Mouse (Mus musculus) liver, embryonic 12.5 days (tissue): ENCODE data around the gene Sema3g. TPM values are rescaled to one million over a fixed set of nuclear protein-coding genes. Genes with fewer than 3 reads are reported as not detected.

ENCODE experiments used
- ATAC-seq: fragments of 200-750 bp; cut with Nextera tagmentation; 2 replicates; pipeline ENCODE4 v1.8.0; 2017; ENCODE audit warnings: moderate number of reproducible peaks, mild to moderate bottlenecking, moderate library complexity
- H3K27ac ChIP-seq: fragments of 300-500 bp; sonication (generic); 2 replicates; pipeline ENCODE4 v1.5.1; 2016; ENCODE audit warnings: mild to moderate bottlenecking
- H3K27me3 ChIP-seq: fragments of 300-500 bp; sonication (generic); replicated peaks from 2 replicates; pipeline ENCODE4 v1.6.1; 2016; ENCODE audit warnings: mild to moderate bottlenecking, moderate library complexity
- H3K36me3 ChIP-seq: fragments of 300-500 bp; sonication (generic); 2 replicates; pipeline ENCODE4 v1.6.1; 2016; ENCODE audit warnings: mild to moderate bottlenecking, moderate library complexity
- H3K4me1 ChIP-seq: fragments of 300-500 bp; sonication (generic); 2 replicates; pipeline ENCODE4 v1.6.1; 2016
- H3K4me2 ChIP-seq: fragments of 300-500 bp; sonication (generic); 2 replicates; pipeline ENCODE4 v1.6.1; 2016; ENCODE audit warnings: mild to moderate bottlenecking, moderate library complexity
- H3K4me3 ChIP-seq: fragments of 300-500 bp; sonication (generic); 2 replicates; pipeline ENCODE4 v1.5.1; 2016; ENCODE audit warnings: mild to moderate bottlenecking, moderate library complexity
- H3K9ac ChIP-seq: fragments of 300-500 bp; sonication (generic); 2 replicates; pipeline ENCODE4 v1.6.1; 2016; ENCODE audit warnings: mild to moderate bottlenecking, moderate library complexity
- H3K9me3 ChIP-seq: fragments of 300-500 bp; sonication (generic); replicated peaks from 2 replicates; pipeline ENCODE4 v1.6.1; 2016; ENCODE audit warnings: mild to moderate bottlenecking, moderate library complexity
- WGBS: fragments of 180-500 bp; shearing (Covaris S2); methylation state at CpG from one replicate; pipeline ENCODE4 v1.1.7; 2016; ENCODE audit not compliant: insufficient replicate concordance; 5-methylcytosine and 5-hydroxymethylcytosine counted together
- polyA plus RNA-seq: library from polyadenylated mRNA; unstranded; fragments of >200 nt; fragmentation: Nextera tagmentation; extraction: Ambion mirVana; gene quantifications from 2 replicates; pipeline ENCODE4 v1.2.1, GENCODE M21; 2016

The Sema3g gene
- polyA plus RNA-seq, 1 experiment from 2014 or later, result 0.18 TPM

GRCm38 (mm10) chr14:31237101-31237882 is 19.6 kb downstream of the Sema3g start:
- Histone ChIP-seq H3K4me2 (no peak overlapping the region), H3K27ac (no peak overlapping the region), H3K36me3 (no peaks in the 10 kb centered on the region), H3K9me3 (no peaks in the 10 kb centered on the region), H3K27me3 (peaks cover 18% of the 10 kb centered on the region; the same call in 1 of the 2 replicates), H3K9ac (no peak overlapping the region), H3K4me1 (peaks cover 15% of the 10 kb centered on the region; the same call in 1 of the 2 replicates), H3K4me3 (no peak overlapping the region)
- ATAC-seq, result no peak
- 75% methylated on average over 7 of the region's 7 CpGs for WGBS

GRCm38 (mm10) chr14:31240528-31240927 is 22.9 kb downstream of the Sema3g start:
- Histone ChIP-seq H3K27ac (no peak overlapping the region), H3K4me2 (no peak overlapping the region), H3K9me3 (no peaks in the 10 kb centered on the region), H3K27me3 (no peaks in the 10 kb centered on the region), H3K4me1 (no peaks in the 10 kb centered on the region), H3K9ac (no peak overlapping the region), H3K4me3 (no peak overlapping the region), H3K36me3 (no peaks in the 10 kb centered on the region)
- WGBS, result 71% methylated on average over 3 of the region's 3 CpGs
- no peak for ATAC-seq

GRCm38 (mm10) chr14:31244777-31245176 is 27.1 kb downstream of the Sema3g start:
- no peak overlapping the region for H3K9ac ChIP-seq
- ATAC-seq, result no peak
- H3K4me2 ChIP-seq, result no peak overlapping the region
- H3K4me3 ChIP-seq, result no peak overlapping the region
- H3K4me1 ChIP-seq, result peaks cover 15% of the 10 kb centered on the region
- WGBS, result 29% methylated on average over 1 of the region's 1 CpGs
- H3K27ac ChIP-seq, result no peak overlapping the region
- H3K27me3 ChIP-seq, result no peaks in the 10 kb centered on the region
- no peaks in the 10 kb centered on the region for H3K36me3 ChIP-seq
- no peaks in the 10 kb centered on the region for H3K9me3 ChIP-seq

GRCm38 (mm10) chr14:31245946-31246345 is 28.3 kb downstream of the Sema3g start:
- H3K27me3 ChIP-seq, result no peaks in the 10 kb centered on the region
- H3K4me2 ChIP-seq, result no peak overlapping the region
- H3K4me1 ChIP-seq, result peaks cover 22% of the 10 kb centered on the region
- no peak overlapping the region for H3K4me3 ChIP-seq
- no peaks in the 10 kb centered on the region for H3K9me3 ChIP-seq
- H3K36me3 ChIP-seq, result no peaks in the 10 kb centered on the region
- 69% methylated on average over 1 of the region's 1 CpGs for WGBS
- no peak overlapping the region for H3K27ac ChIP-seq
- ATAC-seq, result no peak
- H3K9ac ChIP-seq, result no peak overlapping the region

- H3K27ac ChIP-seq, result no peak overlapping the region
- H3K4me1 ChIP-seq, result peaks cover 35% of the 10 kb centered on the region
- no peak overlapping the region for H3K4me2 ChIP-seq
- 78% methylated on average over 6 of the region's 6 CpGs for WGBS
- H3K36me3 ChIP-seq, result peaks cover 10% of the 10 kb centered on the region
- ATAC-seq, result no peak
- no peaks in the 10 kb centered on the region for H3K27me3 ChIP-seq
- H3K4me3 ChIP-seq, result no peak overlapping the region
- no peak overlapping the region for H3K9ac ChIP-seq
- no peaks in the 10 kb centered on the region for H3K9me3 ChIP-seq
Observed at GRCm38 (mm10) chr14:31248396-31248795, 30.7 kb downstream of the Sema3g start.

GRCm38 (mm10) chr14:31250222-31251083 is 32.8 kb downstream of the Sema3g start:
- Histone ChIP-seq H3K9ac (peak overlapping the region; percentile 97), H3K4me1 (peaks cover 35% of the 10 kb centered on the region), H3K9me3 (no peaks in the 10 kb centered on the region), H3K4me3 (peak overlapping the region; percentile 99), H3K4me2 (peak overlapping the region; percentile 91), H3K36me3 (peaks cover 31% of the 10 kb centered on the region), H3K27me3 (no peaks in the 10 kb centered on the region), H3K27ac (peak overlapping the region; percentile 92)
- peak; percentile 85 for ATAC-seq
- 15% methylated on average over 38 of the region's 38 CpGs for WGBS

- under 1% methylated on average over 75 of the region's 75 CpGs for WGBS
- Histone ChIP-seq H3K27ac (peak within 1 kb of the TSS; percentile 92), H3K9me3 (no peaks in the 10 kb centered on the region), H3K4me3 (peak within 1 kb of the TSS; percentile 99), H3K27me3 (no peaks in the 10 kb centered on the region), H3K4me1 (peaks cover 35% of the 10 kb centered on the region), H3K4me2 (peak within 1 kb of the TSS; percentile 91), H3K9ac (peak within 1 kb of the TSS; percentile 97), H3K36me3 (peaks cover 38% of the 10 kb centered on the region)
- peak; percentile 89 for ATAC-seq
Observed at GRCm38 (mm10) chr14:31251084-31251604, 33.5 kb downstream of the Sema3g start, which contains the start of the genes Phf7 and Bap1. Gene Phf7, minus strand, starts transcription at chr14:31251317. Gene Bap1, plus strand, starts transcription at chr14:31251450.

- no peaks in the 10 kb centered on the region for H3K27me3 ChIP-seq
- H3K27ac ChIP-seq, result peak overlapping the region; percentile 92
- 2% methylated on average over 18 of the region's 18 CpGs for WGBS
- peaks cover 42% of the 10 kb centered on the region for H3K36me3 ChIP-seq
- peaks cover 35% of the 10 kb centered on the region for H3K4me1 ChIP-seq
- H3K9ac ChIP-seq, result peak overlapping the region; percentile 97
- peak overlapping the region; percentile 99 for H3K4me3 ChIP-seq
- no peaks in the 10 kb centered on the region for H3K9me3 ChIP-seq
- peak; percentile 21 for ATAC-seq
- peak overlapping the region; percentile 91 for H3K4me2 ChIP-seq
Observed at GRCm38 (mm10) chr14:31251626-31252025, 34.0 kb downstream of the Sema3g start.

- Histone ChIP-seq H3K4me3 (peak overlapping the region; percentile 99), H3K27ac (peak overlapping the region; percentile 92), H3K36me3 (peaks cover 47% of the 10 kb centered on the region), H3K27me3 (no peaks in the 10 kb centered on the region), H3K9ac (peak overlapping the region; percentile 97), H3K4me1 (peaks cover 35% of the 10 kb centered on the region), H3K9me3 (no peaks in the 10 kb centered on the region), H3K4me2 (peak overlapping the region; percentile 91)
- 79% methylated on average over 5 of the region's 5 CpGs for WGBS
- no peak for ATAC-seq
Observed at GRCm38 (mm10) chr14:31252091-31252490, 34.4 kb downstream of the Sema3g start.

GRCm38 (mm10) chr14:31258476-31259050 is 40.9 kb downstream of the Sema3g start:
- Histone ChIP-seq H3K36me3 (peaks cover 93% of the 10 kb centered on the region), H3K9me3 (no peaks in the 10 kb centered on the region), H3K27me3 (no peaks in the 10 kb centered on the region), H3K27ac (peak overlapping the region; percentile 98), H3K9ac (0 out of 2 replicates have a peak overlapping the region, but pooled peaks have one; percentile 63), H3K4me2 (peak overlapping the region; percentile 68; the same call in 1 of the 2 replicates), H3K4me3 (no peak overlapping the region), H3K4me1 (peaks cover 41% of the 10 kb centered on the region)
- WGBS, result 91% methylated on average over 14 of the region's 14 CpGs
- no peak for ATAC-seq

- ATAC-seq, result peak; percentile 97
- peak overlapping the region; percentile 98 for H3K27ac ChIP-seq
Observed at GRCm38 (mm10) chr14:31260374-31260773, 42.7 kb downstream of the Sema3g start.

More at GRCm38 (mm10) chr14:31260374-31260773, 42.7 kb downstream of the Sema3g start:
- H3K4me2 ChIP-seq, result peak overlapping the region; percentile 68
- 22% methylated on average over 4 of the region's 4 CpGs for WGBS
- H3K4me1 ChIP-seq, result peaks cover 41% of the 10 kb centered on the region
- no peaks in the 10 kb centered on the region for H3K9me3 ChIP-seq
- H3K9ac ChIP-seq, result peak overlapping the region; percentile 63
- H3K36me3 ChIP-seq, result peaks cover 74% of the 10 kb centered on the region
- H3K27me3 ChIP-seq, result no peaks in the 10 kb centered on the region
- peak overlapping the region; percentile 33 for H3K4me3 ChIP-seq
